Mouse (Mus musculus) hindbrain, embryonic 12.5 days (tissue): ENCODE data around the gene Pef1. TPM values are rescaled to one million over a fixed set of nuclear protein-coding genes. Genes with fewer than 3 reads are reported as not detected.

Experiments used
- ATAC-seq: fragments of 200-750 bp; cut with Nextera tagmentation; 2 replicates; pipeline ENCODE4 v1.8.0; 2017; ENCODE audit warnings: moderate TSS enrichment; ENCODE audit not compliant: low FRiP score
- H3K27ac ChIP-seq: fragments of 300-500 bp; sonication (generic); 2 replicates; pipeline ENCODE4 v1.5.1; 2016; ENCODE audit warnings: mild to moderate bottlenecking
- H3K27me3 ChIP-seq: fragments of 300-500 bp; sonication (generic); 2 replicates; pipeline ENCODE4 v1.6.1; 2016; ENCODE audit warnings: mild to moderate bottlenecking
- H3K36me3 ChIP-seq: fragments of 300-500 bp; sonication (generic); 2 replicates; pipeline ENCODE4 v1.6.1; 2016; ENCODE audit warnings: mild to moderate bottlenecking
- H3K4me1 ChIP-seq: fragments of 300-500 bp; sonication (generic); 2 replicates; pipeline ENCODE4 v1.6.1; 2016
- H3K4me2 ChIP-seq: fragments of 300-500 bp; sonication (generic); replicated peaks from 2 replicates; pipeline ENCODE4 v1.6.1; 2016; ENCODE audit warnings: mild to moderate bottlenecking
- H3K4me3 ChIP-seq: fragments of 300-500 bp; sonication (generic); 2 replicates; pipeline ENCODE4 v1.5.1; 2016; ENCODE audit warnings: mild to moderate bottlenecking
- H3K9ac ChIP-seq: fragments of 300-500 bp; sonication (generic); 2 replicates; pipeline ENCODE4 v1.6.1; 2016; ENCODE audit warnings: mild to moderate bottlenecking, moderate library complexity
- H3K9me3 ChIP-seq: fragments of 300-500 bp; sonication (generic); replicated peaks from 2 replicates; pipeline ENCODE4 v1.6.1; 2016; ENCODE audit warnings: mild to moderate bottlenecking
- WGBS: fragments of 180-500 bp; shearing (Covaris S2); methylation state at CpG from one replicate; pipeline ENCODE4 v1.1.7; 2016; 5-methylcytosine and 5-hydroxymethylcytosine counted together
- polyA plus RNA-seq: library from polyadenylated mRNA; unstranded; fragments of >200 nt; fragmentation: Nextera tagmentation; extraction: Ambion mirVana; gene quantifications from 2 replicates; pipeline ENCODE4 v1.2.1, GENCODE M21; 2016

Gene Pef1
- polyA plus RNA-seq, 1 experiment from 2014 or later: 59.7 TPM

DNA sequence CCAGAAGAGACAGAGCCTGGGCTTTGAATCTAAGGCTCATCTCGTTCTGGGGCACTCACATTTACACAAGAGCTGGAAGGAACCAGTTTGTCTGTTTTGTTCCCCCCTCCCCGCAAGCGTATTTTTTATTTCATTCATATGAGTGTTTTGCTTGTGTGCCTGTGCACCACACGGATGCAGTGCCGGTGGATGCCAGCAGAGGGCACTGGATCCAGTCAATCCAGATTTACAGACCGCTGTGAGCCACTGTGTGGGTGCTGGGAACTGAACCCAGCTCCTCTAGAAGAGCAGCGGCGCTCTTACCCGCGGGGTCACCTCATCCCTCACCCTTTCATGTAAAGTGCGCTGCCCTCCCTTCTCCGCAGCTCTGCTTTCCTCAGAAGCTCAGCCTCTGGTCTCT is 1.3 kb downstream of the Pef1 start:
- Histone ChIP-seq H3K27me3 (0 out of 2 replicates have a peak, but pooled peaks cover 16% of the 10 kb centered on the region), H3K4me3 (no peak overlapping the region), H3K4me2 (no peak overlapping the region), H3K36me3 (no peaks in the 10 kb centered on the region), H3K4me1 (peaks cover 16% of the 10 kb centered on the region), H3K27ac (no peak overlapping the region), H3K9me3 (peaks cover 7% of the 10 kb centered on the region), H3K9ac (no peak overlapping the region)
- no peak for ATAC-seq
- 86% methylated on average over 12 of the region's 12 CpGs for WGBS

DNA sequence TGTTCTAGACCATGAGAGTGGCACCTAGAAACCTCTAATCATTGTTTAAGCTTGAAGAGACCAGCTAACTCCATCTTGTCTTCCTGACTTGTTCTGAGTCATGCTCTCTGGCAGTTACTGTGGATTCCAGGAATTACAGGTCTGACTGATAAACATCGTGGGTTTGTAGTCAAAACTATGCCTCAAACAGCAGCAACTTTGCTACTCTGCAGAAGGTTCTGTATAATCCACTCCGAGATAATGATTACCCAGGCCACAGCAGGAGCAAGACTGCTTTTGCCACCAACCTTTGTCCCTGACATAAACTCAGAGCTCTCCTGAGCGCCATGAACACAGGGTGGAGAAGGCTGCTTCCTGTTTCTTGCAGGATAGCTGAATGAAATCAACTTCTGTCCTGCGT is 2.2 kb downstream of the Pef1 start:
- 81% methylated on average over 4 of the region's 4 CpGs for WGBS
- ATAC-seq: no peak
- peaks cover 7% of the 10 kb centered on the region for H3K9me3 ChIP-seq

DNA sequence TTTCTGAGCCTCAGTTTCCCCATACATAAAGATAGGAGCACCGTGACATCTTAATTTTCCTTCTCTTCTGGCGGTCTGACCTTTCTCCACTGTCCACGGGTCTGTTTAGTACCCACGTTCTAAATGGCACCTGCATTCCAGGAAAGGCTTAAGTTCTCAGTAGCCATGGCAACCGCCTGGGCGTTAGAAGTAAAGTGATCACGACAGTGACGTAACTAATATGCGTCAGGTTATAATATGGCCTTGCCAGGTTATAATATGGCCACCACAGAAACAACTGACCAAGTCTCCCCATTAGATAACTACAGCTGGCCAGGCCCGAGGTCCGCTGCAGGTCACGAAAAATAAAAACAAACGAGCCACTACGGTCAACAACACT is 4.7 kb downstream of the Pef1 start:
- Histone ChIP-seq H3K4me1 (peaks cover 8% of the 10 kb centered on the region), H3K27ac (no peak overlapping the region), H3K9me3 (peaks cover 7% of the 10 kb centered on the region), H3K4me3 (peak overlapping the region; percentile 64), H3K36me3 (no peaks in the 10 kb centered on the region), H3K9ac (no peak overlapping the region), H3K4me2 (peak overlapping the region; percentile 62), H3K27me3 (no peaks in the 10 kb centered on the region)
- ATAC-seq: peak; percentile 71
- WGBS: 13% methylated on average over 14 of the region's 14 CpGs

More for the DNA sequence above, 2.2 kb downstream of the Pef1 start:
- Histone ChIP-seq H3K27me3 (0 out of 2 replicates have a peak, but pooled peaks cover 10% of the 10 kb centered on the region), H3K36me3 (no peaks in the 10 kb centered on the region), H3K4me3 (no peak overlapping the region), H3K4me2 (no peak overlapping the region), H3K27ac (no peak overlapping the region), H3K4me1 (peaks cover 21% of the 10 kb centered on the region), H3K9ac (no peak overlapping the region)

DNA sequence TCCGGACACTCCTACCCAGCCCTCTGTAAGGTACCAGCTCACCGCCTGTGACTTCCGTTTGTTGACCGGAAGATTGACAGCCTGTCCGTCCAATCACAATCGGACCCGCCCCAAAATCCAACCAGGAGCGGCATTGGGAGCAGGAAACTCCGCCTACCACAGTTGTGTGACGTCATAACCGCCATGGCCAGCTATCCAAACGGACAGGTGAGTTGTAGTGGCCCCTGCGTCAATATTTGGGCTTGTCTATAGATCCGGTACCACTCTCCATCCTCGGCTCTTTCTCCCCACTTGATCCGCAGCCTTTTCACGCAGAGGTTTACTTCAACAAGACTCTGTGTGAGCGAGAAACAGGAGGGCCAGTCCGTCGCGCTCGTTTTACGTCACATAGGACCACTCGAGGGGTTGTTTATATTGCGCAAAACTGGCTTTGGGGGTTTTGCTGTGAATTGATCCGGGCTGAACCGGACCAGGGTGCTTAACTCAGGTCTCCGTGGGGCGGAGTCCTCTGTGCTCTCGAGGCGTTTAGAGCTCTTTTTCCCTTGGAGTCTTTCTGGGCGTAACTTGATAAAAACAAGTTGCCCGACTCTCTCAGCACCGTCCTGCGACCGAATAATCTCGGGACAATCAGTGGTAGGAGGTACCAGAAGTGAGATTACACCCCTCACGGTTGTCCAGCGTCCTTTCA is 5.2 kb downstream of the Pef1 start:
- no peak overlapping the region for H3K27ac ChIP-seq
- no peaks in the 10 kb centered on the region for H3K36me3 ChIP-seq
- H3K4me1 ChIP-seq: peaks cover 8% of the 10 kb centered on the region
- H3K27me3 ChIP-seq: no peaks in the 10 kb centered on the region
- WGBS: under 1% methylated on average over 39 of the region's 39 CpGs
- ATAC-seq: peak; percentile 97
- peak overlapping the region; percentile 64 for H3K4me3 ChIP-seq
- H3K9me3 ChIP-seq: peaks cover 7% of the 10 kb centered on the region
- H3K9ac ChIP-seq: peak overlapping the region; percentile 64
- H3K4me2 ChIP-seq: peak overlapping the region; percentile 62

DNA sequence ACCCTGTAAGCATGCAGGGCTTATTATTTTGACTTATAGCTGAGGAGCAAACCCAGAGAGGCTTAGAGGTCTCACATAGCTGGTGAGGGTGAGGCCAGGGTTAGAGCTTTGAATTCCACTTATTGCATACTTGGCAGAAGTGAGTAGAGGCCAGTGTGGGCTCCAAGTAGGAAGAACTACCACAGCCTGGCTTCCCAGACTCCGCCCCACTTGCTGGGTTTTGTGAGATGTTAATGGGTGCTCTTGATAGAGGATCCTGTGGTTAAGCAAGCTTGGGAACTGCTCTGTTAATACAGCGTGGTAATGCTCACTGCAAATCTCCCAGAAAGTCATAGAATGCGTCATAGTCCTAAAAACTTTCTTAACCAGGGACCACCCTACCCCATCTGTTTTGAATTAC is 6.6 kb downstream of the Pef1 start:
- H3K4me3 ChIP-seq: no peak overlapping the region
- H3K4me2 ChIP-seq: 0 out of 2 replicates have a peak overlapping the region, but pooled peaks have one; percentile 62
- no peak overlapping the region for H3K9ac ChIP-seq
- H3K27me3 ChIP-seq: no peaks in the 10 kb centered on the region
- H3K9me3 ChIP-seq: peaks cover 1% of the 10 kb centered on the region
- H3K27ac ChIP-seq: no peak overlapping the region
- H3K4me1 ChIP-seq: peaks cover 8% of the 10 kb centered on the region
- no peak for ATAC-seq
- WGBS: 77% methylated on average over 3 of the region's 3 CpGs
- no peaks in the 10 kb centered on the region for H3K36me3 ChIP-seq

DNA sequence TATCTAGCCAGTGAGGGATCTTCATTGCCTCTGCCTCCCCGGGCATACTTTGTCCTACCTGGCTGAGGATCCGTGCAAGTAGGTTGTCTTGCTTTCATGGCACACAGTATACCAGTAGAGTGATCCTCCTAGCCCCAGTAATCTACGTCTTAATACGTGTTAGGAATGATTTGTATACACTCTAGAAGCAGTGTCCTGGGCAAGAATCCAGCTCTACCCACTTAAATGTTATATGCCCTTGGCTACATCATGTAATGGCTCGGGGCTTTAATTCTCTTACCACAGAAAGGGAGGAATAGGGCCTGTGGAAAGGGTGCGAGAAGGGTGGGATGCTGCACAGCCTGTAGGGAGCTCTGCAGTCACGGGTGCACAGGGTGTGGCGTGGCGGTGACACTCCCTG is 7.3 kb downstream of the Pef1 start:
- no peaks in the 10 kb centered on the region for H3K27me3 ChIP-seq
- H3K4me3 ChIP-seq: no peak overlapping the region
- no peak for ATAC-seq
- H3K4me2 ChIP-seq: no peak overlapping the region
- H3K27ac ChIP-seq: no peak overlapping the region
- H3K9ac ChIP-seq: no peak overlapping the region
- no peaks in the 10 kb centered on the region for H3K36me3 ChIP-seq
- peaks cover 8% of the 10 kb centered on the region for H3K4me1 ChIP-seq
- H3K9me3 ChIP-seq: no peaks in the 10 kb centered on the region
- 90% methylated on average over 9 of the region's 9 CpGs for WGBS

DNA sequence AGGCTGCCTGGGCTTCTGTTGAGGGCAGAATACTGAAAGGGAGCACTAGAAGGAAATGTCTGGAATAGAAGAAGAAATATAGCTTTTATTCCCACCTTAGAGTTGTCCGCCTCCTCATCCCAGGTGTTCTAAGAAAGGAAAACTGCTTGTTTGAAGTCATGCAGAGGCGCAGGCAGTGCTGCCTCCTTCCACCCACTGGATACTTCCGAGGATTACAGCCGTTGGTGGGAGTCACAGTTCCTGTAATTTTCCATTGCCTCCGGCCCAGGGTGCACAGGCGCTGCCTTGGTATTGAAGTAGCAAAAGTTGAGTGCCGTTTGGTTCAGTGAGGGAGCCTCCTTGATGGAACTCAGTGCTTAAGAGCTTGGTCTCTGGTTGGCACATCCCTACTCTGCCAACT is 7.7 kb downstream of the Pef1 start:
- Histone ChIP-seq H3K9me3 (no peaks in the 10 kb centered on the region), H3K36me3 (peaks cover 3% of the 10 kb centered on the region; the same call in 1 of the 2 replicates), H3K4me1 (peaks cover 8% of the 10 kb centered on the region), H3K4me2 (no peak overlapping the region), H3K27ac (no peak overlapping the region), H3K4me3 (no peak overlapping the region), H3K9ac (no peak overlapping the region), H3K27me3 (no peaks in the 10 kb centered on the region)
- ATAC-seq: no peak
- 90% methylated on average over 7 of the region's 7 CpGs for WGBS

DNA sequence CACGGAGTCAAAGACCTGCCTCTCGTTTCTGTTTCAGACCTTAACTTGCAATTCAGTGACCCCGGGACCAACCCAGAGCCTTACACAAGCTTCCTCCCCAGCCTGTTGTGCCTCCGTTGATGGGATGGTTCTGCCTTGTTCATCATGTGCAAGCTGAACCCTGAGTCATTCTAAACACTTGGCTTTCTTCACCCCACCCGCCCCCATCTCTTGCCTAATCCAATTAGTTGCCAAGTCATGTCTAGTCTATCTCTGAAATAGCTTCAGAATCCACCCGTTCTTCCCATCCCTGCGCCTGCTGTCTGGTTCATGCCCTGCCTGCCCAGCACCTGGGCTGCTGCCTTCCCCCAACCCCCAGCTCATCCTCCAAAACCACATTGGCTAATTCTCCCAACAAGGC is 9.9 kb downstream of the Pef1 start:
- Histone ChIP-seq H3K27me3 (no peaks in the 10 kb centered on the region), H3K9me3 (no peaks in the 10 kb centered on the region), H3K27ac (no peak overlapping the region), H3K9ac (no peak overlapping the region), H3K36me3 (peaks cover 9% of the 10 kb centered on the region), H3K4me3 (no peak overlapping the region), H3K4me2 (no peak overlapping the region), H3K4me1 (peaks cover 8% of the 10 kb centered on the region)
- no peak for ATAC-seq
- 87% methylated on average over 7 of the region's 7 CpGs for WGBS

DNA sequence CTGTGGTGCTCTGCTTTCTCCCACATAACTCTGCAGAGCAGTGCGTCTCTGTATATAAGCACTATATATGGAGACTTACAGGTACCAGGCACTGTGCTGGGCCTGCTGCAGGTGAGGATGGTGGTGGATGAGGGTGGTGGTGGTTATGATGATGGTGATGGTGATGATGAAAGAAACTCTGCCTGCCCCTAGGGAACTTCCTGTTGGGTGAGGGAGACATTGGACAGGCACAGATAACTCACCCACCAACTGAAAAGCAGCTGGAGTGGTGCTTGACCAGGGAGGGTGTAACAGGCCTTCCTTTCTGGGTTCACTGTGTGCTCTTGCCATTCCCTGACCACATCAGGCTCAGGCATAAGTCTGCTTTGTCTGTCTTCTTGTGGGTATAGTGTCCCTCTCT is 10.4 kb downstream of the Pef1 start:
- H3K27ac ChIP-seq: no peak overlapping the region
- H3K4me3 ChIP-seq: no peak overlapping the region
- H3K4me1 ChIP-seq: peaks cover 8% of the 10 kb centered on the region
- WGBS: 97% methylated on average over 1 of the region's 1 CpGs
- H3K9ac ChIP-seq: no peak overlapping the region
- no peak for ATAC-seq
- peaks cover 9% of the 10 kb centered on the region for H3K36me3 ChIP-seq
- no peaks in the 10 kb centered on the region for H3K9me3 ChIP-seq
- H3K27me3 ChIP-seq: no peaks in the 10 kb centered on the region
- H3K4me2 ChIP-seq: no peak overlapping the region

DNA sequence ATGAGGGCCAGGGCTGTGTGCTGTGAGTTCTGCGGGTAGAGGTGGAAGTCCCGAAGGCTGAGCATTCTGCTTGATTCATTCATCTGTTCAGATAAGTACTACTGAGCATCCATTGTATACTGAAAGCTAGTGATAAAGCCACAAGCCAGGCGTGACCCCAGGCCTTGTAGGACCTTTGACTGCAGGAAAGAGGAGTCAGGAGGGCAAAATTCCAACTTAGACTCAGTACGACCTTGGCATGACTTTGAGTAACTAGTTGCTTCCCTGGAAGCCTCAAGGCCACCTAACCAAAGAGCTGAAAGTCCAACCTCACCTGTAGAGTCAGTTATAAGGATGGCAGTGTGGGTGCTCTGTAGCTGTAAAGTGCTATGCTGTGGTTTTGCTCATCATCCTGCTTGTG is 18.4 kb downstream of the Pef1 start:
- H3K27me3 ChIP-seq: no peaks in the 10 kb centered on the region
- no peak overlapping the region for H3K9ac ChIP-seq
- WGBS: 85% methylated on average over 4 of the region's 4 CpGs
- no peak overlapping the region for H3K4me2 ChIP-seq
- H3K27ac ChIP-seq: no peak overlapping the region
- H3K4me1 ChIP-seq: no peaks in the 10 kb centered on the region
- H3K36me3 ChIP-seq: peaks cover 44% of the 10 kb centered on the region
- H3K9me3 ChIP-seq: no peaks in the 10 kb centered on the region
- H3K4me3 ChIP-seq: no peak overlapping the region
- no peak for ATAC-seq

DNA sequence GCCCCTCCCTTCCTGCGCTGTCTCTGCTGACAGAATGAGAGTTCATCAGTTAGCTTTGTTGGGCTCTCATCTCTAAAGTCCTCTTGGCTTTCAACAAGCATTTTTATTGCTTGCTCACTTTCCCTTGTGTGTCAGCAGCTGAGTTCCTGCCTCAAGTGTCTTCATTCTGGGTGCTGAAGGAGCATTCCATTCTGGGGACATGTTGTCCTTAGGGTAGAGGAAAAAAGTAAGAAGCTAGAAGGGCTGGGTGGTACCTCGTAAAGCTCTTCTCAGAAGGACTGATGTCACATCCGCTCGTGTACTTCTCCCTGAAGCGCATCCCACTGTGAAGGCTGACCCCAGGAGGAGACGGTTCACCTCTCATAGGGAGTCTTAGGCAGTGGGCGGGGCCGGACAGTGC is 19.2 kb downstream of the Pef1 start:
- Histone ChIP-seq H3K27me3 (no peaks in the 10 kb centered on the region), H3K4me1 (no peaks in the 10 kb centered on the region), H3K4me2 (no peak overlapping the region), H3K4me3 (no peak overlapping the region), H3K36me3 (peaks cover 51% of the 10 kb centered on the region), H3K9ac (no peak overlapping the region), H3K9me3 (no peaks in the 10 kb centered on the region), H3K27ac (no peak overlapping the region)
- no peak for ATAC-seq
- WGBS: 70% methylated on average over 8 of the region's 8 CpGs

DNA sequence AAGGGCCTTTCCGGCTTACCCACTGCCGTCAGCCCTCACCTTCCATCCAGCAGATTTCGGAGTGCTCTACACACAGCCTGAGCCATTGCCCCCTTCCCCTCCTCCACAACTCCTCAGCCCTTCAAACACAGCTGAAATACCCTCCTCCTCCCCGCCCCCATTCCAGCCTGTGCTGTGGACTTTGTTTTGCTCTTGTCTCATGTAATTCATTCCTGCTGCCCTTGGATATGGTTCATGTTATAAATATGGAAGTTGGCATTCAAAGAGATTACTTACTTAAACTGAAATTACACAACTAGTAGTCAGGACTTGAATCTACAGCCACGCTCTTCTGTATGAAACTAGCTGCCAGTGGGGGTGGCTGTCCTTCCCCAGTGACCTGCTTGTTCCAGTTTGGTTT is 20.7 kb downstream of the Pef1 start:
- Histone ChIP-seq H3K4me1 (no peaks in the 10 kb centered on the region), H3K27me3 (no peaks in the 10 kb centered on the region), H3K27ac (no peak overlapping the region), H3K9ac (no peak overlapping the region), H3K4me2 (no peak overlapping the region), H3K36me3 (peaks cover 66% of the 10 kb centered on the region), H3K9me3 (no peaks in the 10 kb centered on the region), H3K4me3 (no peak overlapping the region)
- ATAC-seq: no peak
- WGBS: 84% methylated on average over 5 of the region's 5 CpGs

DNA sequence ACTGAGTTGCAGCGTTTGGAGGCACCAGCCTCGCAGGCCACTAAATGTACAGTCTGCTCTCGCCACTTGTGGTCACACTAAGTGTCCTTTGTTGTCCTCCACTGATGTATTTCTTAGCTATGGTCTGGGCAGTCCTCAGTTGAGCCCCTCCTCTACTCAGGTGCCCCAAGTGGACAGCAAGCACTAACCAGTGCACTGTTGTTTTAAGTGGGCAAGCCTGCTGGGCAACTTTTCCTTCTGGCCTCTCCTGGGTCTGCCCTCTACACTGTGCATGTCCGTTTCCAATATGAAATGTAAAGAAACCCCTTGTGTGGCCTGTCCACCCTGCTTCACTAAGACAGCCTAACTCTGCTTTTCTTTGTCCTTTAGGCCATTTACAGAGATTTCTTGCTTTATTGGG is 21.8 kb downstream of the Pef1 start:
- H3K27me3 ChIP-seq: no peaks in the 10 kb centered on the region
- H3K36me3 ChIP-seq: peaks cover 67% of the 10 kb centered on the region
- no peak for ATAC-seq
- no peaks in the 10 kb centered on the region for H3K4me1 ChIP-seq
- 91% methylated on average over 4 of the region's 4 CpGs for WGBS
- H3K9me3 ChIP-seq: no peaks in the 10 kb centered on the region
- no peak overlapping the region for H3K4me2 ChIP-seq
- no peak overlapping the region for H3K27ac ChIP-seq
- no peak overlapping the region for H3K4me3 ChIP-seq
- no peak overlapping the region for H3K9ac ChIP-seq
